Mouse (Mus musculus) fibroblast of lung, adult 2 months (primary cell): Measurements from ENCODE around the gene Galns.
A peak's percentile ranks its signal among the peaks of the same experiment; 100 is the strongest.

Experiments used
- DNase-seq: peaks from one replicate; pipeline ENCODE4 v3.0.0-alpha.2; 2011; ENCODE audit warnings: low read depth

The Galns gene

DNA sequence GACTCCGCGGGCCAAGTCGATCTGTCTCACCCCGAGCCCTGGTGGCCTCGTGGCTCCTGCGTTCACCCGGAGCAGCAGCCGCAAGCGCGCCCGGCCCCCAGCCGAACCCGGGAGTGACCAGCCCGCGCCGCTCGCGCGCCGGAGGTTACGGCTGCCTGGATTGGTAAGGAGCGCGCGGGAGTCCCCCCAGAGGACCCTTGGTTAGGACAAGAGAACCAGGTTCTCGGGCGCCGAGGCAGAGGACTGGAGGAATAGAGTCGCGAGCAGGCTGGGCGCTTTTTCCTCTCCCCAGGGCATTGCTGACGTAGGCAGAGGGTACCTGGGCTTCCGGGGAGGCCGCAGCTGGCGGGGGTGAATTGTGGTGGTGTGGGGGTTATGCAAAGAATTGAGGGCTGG, 43.2 kb downstream of the Galns start:
- DNase-seq, result no peak

DNA sequence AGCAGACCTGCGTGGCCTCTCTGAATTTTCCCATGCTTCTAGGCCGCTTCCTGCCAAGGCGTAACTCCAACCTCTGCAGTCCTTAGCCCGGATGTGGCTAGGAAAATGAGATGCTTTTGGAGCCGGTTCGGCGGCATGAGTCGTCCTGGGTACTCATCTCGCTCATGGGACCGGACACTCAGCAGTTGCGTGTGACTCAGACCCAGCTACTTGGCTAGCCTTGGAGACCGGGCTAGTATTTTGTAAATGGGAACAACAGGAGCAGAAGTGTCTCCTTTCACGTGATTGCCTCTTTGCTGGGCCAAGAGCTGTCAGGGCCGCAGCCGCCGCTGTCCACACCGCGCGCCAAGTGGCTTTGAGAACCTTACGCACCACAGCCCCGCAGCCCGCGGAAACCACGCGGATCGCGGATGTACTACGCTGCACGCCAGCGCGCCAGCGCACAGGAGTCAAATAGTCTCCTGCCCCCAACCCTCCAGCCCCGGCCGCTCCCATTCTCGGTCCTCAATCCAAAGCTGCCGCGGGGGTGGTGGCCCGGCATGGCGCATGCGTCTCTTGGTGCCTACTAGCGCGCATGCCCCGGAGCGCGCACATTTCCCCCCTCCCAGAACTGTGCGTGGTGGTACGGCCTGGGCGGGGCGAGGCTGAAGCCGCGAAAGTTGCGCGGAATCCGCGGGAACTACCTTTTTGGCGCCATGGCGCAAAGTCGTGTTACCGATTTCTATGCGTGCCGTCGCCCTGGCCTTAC, 43.7 kb downstream of the Galns start, which contains the start of gene Cdt1:
Cdt1 (plus strand) TSS at position 655 of the 748 bp plus-strand sequence.
- DNase-seq, result peak; percentile 98

DNA sequence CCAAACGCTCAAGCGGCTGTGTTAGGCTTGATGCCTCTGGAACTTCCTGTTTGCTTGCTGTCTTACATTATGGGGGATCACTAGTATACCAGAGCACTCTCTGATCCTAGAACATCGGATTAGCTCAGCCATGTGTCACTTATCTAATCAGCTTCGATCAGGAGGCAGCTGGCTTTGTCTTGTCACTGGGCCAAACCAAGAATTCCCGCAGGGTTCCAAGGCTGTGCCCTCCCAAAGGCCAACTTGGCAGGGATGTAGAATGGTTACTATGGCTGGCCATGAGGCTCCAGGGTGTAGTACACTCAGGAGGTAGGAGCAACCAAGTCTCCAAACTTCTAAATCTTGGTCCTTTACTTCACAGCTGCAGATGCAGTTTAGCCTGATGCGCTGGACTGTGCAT, 44.5 kb downstream of the Galns start:
- DNase-seq, result no peak

DNA sequence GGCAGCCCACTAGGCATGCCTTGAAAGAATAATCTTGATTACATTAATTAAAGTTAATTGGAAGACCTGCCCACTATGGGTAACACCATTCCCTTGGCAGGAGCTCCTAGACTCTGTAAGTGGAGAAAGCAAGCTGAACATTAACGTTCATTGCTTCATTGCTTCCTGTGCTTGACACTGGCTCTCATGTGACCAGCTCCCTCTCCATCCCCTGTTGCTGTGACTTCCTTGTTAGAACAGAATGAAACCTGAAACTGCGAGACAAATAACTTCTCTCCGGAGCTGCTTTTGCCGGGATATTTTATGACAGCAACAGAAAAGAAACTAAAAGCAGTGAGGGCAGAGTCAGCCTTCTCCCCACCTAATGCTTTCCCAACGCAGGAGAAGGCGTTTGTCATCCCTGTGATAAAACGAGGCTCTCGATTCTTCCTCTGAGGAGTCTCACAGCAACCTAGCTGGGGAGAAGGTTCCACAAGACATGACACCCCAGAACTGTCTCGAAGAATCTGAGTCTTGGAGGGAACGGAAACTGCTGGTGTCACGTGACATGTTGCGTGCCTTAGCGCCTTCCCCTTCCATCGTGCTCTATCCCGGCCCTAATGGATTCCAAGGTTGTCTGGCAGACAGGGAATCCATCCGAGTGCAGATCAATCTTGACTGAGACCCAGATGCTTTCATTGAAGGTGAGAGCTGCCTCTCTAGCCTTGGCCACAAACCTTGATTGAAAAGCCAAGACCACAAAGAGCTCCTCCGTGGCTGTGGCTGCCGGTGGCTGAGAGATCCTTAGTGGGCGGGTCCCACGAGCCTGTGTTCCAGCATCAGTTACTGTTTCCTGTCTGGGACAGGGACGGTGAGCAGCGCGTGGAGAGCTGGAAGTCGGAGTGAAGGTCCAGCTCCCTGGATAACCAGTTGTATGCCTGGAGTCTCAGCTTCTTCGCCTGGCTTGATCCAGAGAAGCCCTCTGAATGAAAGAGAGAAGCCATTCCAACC, 46.6 kb downstream of the Galns start:
- no peak for DNase-seq

DNA sequence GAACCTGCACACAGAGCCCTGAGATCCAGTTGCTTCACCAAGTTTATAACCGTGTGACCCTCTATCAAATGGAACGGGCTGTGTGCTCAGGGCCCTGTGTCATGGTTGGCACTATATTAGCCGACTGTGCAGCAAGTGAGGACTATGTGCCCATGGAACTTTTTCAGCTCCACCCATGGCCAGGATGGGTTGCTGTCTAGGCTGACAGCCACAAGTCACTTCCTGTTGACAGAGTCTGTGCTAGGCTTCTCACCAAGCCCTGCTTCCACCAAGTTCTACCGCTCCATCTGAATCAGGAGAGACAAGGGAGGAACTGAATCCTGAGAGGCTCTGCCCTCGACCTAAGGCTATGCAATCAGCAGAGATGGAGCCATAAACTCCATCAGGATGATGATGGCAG, 50.1 kb downstream of the Galns start:
- no peak for DNase-seq

DNA sequence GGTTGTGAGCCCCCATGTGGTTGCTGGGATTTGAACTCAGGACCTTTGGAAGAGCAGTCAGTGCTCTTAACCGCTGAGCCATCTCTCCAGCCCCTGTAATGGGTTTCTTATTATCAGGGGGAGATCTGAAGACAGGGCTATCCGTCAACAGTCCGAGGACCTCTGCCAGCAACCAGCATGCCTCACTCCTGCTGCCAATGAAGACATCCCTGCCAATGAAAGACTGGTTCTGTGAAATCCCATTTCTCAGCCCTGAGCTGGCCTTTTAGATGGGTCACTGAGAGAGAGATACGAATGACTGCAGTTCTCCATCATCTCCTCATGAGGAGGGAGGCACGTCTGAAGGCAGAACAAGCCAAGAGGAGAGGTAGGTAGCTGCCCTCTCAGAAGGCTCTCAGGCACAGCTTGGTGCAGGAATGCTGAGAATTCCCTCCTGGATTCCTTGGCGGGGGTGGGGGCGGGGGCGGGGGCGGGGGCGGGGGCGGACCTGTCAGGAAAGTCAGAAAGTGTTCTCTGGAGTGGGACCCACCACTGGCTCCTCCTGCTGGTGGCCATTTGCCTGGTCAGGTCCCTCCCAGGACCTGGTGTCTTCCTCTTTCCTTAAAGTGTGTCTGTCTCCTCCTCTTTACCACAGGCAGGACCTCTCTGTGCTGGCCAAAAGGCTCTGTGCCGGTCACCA, 52.5 kb downstream of the Galns start:
- no peak for DNase-seq

DNA sequence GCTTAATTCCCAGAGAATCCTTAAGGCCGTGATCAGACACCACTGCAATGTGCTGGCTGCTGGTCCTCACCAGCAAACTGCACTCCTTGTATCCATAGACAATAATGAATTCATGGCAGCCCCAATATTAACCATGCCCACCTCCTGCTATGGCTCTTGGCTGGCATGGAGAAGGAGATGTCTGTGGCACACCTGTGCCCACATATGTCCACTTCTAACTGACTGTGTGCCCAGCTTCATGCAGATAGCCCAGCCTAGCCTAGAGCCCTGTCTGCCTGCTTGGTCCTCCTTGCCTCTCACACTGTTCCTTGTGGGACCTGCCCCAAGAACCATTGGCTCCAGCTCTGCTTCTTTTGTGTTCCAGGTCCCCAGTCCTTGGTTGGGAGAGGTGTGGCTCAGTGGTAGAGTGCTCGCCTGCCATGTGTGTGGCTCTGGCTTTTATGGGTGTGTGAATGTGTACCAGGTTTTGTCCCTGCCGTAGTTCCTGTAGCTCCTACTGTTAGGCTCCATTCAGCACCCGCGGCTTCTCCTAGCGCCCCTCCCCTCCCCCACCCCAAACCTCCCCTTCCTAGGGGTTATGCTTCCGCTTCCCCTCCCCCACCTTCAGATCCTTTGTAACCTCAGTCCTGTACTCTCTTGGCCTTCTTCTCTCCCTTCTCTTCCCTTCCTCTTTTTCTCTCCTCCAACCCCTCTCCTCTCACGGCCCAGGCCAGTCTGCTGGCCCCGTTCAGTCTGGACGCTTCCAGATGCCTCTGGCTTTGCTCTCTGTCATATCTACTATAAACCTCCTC, 53.8 kb downstream of the Galns start:
- no peak for DNase-seq

DNA sequence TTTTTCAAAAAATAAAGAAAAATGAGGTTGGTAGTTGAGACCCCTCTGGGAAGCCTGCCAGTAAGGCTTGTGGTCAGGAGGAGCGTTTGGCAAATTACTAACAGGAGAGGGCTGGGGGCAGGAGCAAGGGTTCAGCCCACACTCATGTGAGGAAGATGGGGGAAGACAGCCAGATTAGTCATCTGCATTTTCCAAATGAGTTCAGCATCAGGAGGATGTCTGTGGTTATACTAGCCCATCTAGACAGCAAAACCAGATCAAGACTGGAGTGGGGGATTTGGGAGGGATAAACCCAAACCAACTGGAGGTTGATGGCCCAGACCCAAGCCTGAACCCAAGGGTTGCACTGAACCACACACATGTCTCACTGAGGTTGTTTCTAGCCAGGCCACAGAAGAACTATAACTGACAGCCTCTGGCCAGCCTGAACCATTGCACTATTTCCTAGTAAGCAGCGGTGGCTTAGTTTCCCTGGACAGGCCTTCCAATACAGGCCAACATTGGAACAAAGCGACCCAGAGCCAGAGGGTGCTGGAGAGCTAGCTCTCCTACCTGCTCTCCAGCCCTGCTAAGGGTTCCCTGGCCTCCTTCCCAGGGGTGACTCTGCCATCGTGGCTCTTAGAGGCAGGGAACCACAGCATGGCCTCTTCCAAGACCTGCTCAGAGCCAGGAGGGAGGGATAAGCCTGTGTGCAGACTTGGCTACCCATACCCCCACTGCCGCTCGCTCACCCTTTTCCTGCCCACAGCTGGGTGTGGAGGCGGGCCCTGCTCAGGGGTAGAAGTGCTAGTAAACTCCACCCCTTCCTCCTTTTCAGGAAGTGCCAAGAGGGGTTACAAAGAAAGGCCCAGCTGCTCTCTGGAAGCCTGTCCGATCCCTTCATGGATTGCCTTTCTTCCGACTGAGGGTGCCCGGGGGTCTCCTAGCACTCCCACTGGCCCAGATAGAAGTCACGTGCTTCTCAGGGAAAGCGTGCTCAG, 54.9 kb downstream of the Galns start:
- DNase-seq, result peak; percentile 98

DNA sequence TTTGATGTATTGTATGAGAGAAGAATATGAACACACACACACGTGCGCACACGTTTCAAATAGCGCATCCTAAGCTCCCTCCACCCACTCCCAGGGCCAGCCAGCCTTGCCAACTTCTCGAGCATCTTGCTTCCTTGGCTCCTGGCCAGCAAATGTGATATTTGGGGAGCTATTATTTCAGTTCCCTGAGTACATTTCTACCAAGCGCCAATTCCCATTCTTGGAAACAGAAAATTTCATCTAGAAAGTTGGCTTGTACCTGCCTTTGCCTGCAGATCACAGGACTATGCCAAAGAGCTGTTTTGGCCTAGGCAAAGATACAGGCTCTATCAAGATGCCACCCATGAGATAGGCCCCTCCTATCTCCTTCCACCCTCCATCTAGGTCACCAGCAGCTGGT, 56.5 kb downstream of the Galns start:
- no peak for DNase-seq

DNA sequence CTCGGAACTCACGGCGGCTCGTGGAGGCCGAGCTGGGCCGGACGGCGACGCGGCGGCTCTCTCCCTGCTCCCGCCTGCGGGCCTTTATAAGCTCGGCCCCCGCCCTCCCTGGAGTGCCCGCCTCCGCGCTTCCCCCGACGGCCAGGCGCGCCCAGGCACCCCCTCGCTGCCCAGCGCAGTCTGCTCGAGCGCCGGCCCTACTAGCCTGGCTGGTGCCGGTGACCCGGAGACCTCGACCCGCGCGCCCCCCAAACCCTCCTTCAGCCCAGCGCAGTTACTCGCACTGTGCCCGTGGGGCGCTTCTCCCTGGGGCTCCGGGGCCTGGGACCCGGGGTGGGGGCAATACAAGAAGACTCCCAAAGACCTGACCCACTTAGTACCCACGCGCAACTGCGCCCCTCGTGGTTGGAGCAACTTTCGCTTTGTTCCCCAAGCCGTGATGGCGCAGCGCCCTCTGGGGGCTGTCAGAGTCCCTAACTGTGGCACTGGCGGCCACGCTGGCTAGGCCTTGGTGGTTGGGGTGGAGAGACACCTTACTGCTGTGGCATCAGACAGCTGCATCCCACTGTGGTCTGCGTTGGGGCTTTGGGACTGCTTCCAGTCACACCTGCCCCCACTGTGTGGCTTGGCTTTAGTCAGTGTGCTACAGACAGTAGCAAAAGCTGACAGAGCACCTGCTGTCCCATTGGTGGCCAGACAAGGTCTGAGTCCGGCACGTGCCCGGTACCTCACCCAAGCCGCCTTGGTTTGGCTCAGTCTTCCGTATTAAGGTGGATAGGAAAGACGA, 59.8 kb downstream of the Galns start, which contains the start of gene Piezo1:
Piezo1 (minus strand) TSS at position 65 of the 787 bp plus-strand sequence.
- peak; percentile 75 for DNase-seq

DNA sequence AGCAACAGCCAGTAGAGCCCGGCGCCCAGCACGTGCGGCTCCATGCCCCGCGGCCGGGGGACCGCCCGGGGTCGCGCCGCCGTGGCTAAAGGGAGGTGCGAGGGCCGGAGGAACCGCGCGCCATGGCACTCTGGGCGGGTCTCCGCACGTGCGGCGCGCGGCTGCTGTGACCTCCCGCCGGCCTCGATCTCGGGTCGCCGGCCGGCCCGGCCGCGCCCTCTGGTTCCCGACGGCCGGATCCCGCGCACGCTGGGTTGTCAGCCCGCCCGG, 60.3 kb downstream of the Galns start:
- no peak for DNase-seq

DNA sequence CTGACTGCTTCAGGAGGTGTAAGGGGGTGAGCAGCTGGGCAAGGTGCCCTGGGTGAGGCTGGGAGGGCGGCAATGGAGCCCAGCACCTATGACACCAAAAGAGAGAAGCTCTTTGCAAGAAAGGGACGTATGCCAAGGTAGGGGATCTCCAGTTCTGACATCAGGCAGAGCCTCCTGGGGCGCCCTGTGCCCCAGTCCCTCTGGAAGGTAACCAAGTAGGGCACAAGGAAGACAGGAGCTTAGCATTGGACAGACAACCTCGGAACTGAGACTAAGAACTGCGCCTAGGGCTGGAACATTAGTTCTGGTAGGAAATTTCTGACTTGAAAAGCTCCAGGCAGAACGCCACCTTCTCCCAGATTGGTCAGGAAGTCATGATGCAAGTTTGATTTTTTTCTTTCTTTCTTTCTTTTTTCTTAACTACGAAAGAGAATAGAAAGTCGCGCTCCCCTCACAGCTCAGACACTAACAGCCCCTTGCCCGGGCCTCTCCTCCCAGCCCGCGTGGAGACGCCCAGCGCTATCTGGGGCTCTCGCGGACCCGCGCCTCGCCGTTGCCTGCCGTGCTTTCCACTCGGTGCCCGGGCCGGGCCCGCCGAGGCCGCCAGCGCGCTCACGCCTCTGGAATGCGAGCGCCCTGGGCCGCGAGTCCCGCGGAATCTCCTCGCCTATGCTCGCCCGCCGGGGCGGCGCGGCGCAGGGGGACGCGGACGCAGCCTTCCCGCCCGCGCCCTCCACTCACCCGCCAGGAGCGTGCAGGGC, 60.8 kb downstream of the Galns start:
- DNase-seq, result no peak

DNA sequence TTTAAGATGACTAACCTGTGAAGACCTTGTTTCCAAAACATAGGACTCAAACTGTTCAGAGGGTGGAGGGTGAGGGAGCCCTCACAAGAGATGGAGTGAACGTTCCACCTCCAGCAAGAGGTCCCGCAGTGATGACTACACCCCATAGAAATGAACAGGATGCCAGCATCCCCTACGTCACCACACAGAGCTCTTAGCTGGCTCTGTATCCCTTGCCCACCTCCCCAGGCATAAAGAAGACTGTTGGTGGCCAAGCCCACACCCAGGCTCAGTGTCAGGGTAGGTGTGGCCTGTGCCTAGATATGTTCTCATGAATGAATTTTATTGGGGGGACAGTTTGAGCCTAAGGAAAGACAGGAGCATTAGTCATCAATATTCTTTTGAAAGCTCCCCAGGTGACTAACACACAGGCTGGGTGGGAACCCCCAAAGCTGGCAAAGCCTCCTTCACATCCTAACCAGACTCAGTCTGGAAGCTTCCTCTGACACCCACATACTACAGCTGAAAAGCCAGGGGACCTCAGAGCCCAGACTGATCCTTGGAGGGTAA, 62.3 kb downstream of the Galns start:
- DNase-seq, result no peak

DNA sequence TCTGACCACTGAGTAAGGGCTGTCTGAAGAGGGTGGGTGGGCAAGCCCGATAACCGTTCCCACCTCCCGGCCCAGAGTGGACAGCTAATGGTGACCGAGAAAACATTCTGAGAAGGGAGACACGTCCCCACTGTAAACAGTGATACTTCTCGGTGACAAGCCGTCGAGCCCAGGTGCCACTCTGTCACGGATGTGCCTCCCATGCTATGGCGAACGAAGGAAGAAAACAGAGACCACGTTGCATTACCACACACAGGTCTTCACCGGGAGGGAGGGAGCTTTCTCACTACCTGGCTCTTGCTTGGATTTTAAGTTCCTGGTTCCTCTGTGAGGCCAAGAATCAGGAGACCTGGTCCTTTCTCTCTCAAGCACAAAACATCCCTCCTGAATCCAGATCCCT, 62.9 kb downstream of the Galns start:
- no peak for DNase-seq

DNA sequence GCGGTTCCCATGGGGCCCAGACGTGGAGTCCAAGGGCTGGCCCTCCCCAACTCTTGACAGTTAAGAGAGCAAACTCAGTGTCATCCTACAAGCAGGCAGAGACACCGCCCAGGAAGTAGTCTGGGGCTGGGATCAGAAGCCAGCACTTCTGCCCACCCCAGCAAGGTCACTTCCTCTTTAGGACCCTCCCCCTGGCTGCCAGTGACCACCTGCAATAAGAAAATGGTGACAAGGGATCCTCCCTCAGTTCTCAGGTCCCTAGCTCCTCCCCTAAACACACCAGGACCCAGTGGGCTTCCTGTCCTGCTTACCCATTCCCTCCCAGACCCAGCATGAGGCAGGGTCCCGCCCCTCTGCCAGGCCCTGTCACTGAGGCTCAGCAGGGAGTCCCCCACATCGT, 63.4 kb downstream of the Galns start:
- DNase-seq, result no peak

DNA sequence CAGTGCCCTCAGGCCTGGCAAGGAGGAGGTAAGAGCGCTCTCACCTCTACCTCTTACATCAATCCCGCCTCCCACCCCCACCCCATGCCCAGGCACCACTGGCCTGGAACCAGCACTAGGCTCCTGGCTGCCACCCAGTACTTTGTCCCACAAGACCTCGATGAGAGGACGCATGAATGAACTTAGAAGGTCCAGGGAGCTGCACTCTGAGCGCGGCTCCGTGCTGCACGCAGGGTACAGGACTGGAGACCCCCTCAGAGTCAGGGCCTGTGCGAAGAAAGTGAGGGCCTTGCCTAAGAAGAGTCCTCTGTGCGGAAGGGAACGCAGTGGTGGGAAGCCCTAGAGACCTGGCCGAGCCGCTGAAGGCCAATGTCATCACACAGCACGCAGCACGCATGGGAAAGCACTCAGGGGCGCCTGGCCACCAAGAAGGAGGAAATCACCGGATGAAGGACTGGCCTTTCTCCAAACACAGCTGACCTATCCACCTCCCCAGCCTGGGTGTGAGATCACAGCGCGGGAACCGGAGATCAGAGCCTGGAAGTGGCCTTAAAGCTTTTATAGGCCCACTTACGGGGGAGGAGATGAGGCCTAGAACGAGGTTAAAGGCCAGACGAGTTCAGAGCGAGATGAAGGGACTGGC, 64.3 kb downstream of the Galns start:
- no peak for DNase-seq

DNA sequence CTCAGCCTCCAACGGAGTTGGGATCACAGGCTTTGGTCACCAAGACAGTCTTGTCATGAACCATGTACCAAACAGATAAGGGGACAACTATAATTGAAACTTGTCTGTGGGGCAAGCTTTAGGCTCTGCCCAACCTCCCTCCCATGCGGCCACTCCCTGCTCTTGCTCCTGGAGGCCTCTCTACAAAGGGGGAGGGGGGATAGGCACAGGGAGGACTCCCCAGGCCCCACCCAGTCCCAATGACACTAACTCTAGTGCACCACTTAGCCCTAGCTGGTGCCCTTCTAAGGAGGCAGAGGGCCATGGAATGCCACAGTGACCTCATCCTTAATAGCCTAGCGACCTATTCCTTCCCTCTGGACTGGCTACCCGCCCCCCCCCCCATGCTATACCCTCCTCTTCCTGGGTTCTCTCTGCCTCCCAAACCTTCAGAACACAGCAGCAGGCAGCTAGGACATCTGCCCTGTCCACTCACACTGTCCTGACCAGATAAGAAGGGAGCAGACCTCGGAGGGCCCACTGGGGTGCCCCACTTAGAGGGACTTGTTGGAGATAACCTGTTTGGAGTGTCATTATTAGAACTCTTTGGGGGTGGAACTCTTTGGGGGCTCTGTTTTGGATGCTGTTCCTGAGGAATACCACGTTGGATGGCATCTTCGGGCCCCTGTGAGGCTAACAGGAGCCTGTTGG, 65.1 kb downstream of the Galns start:
- no peak for DNase-seq

DNA sequence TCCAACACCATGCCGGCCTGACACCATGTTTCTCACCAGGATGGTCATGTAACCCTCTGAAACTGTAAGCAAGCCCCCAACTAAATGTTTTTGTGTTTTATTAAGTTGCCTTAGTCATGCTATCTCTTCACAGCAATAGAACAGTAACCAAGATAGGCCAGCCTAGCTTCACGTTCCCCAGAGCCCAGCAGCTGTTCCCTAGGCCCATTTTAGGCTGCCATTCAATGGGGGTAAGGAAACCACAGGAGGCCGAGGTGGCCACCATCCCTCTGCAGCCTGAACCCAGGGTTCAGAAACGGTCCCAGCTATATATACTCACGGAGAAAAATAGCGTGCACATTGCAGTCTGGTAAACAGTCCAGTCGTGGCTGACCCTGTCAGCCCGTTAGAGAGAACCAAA, 67.1 kb downstream of the Galns start:
- DNase-seq, result no peak
